Mouse (Mus musculus): ENCODE results near the gene Olah. TPM values are rescaled to one million over a fixed set of nuclear protein-coding genes. Genes with fewer than 3 reads are reported as not detected.

Olah gene
- polyA plus RNA-seq, 1 experiment = not detected

Other genes starting within 250 kb of the Olah start
- 3.8 and 4.2 TPM in 2 replicates for gene Nmt2, start 113.0 kb downstream of the Olah start, polyA plus RNA-seq (2012; rRNA removed)
- gene Rpp38, start 64.6 kb downstream of the Olah start, polyA plus RNA-seq (2012; rRNA removed) = 4.8 and 6.9 TPM in 2 replicates
- 0.27 TPM in 1 of 2 replicates, not detected in the other for gene Acbd7, start 61.0 kb downstream of the Olah start, polyA plus RNA-seq (2012; rRNA removed)
- not detected in 2 replicates for gene Meig1, start 25.4 kb upstream of the Olah start, polyA plus RNA-seq (2012; rRNA removed)
- 2.6 and 4.9 TPM in 2 replicates for gene Dclre1c, start 26.9 kb upstream of the Olah start, polyA plus RNA-seq (2012; rRNA removed)
- 1.3 TPM in 2 replicates for gene Suv39h2, start 77.8 kb upstream of the Olah start, polyA plus RNA-seq (2012; rRNA removed)
- gene Gm45902, start 115.6 kb upstream of the Olah start, polyA plus RNA-seq (2012; rRNA removed) = 1.1 and 1.5 TPM in 2 replicates
- gene Hspa14, start 115.6 kb upstream of the Olah start, polyA plus RNA-seq (2012; rRNA removed) = 28.7 and 31.3 TPM in 2 replicates
- gene Cdnf, start 115.8 kb upstream of the Olah start, polyA plus RNA-seq (2012; rRNA removed) = 0.29 and 0.36 TPM in 2 replicates
- gene Fam107b, start 173.3 kb upstream of the Olah start, polyA plus RNA-seq (2012; rRNA removed) = 27.6 and 30.6 TPM in 2 replicates

All from large intestine, adult 2 months (tissue).